Mouse (Mus musculus) ES-Bruce4 (cell line): ENCODE data around the gene Sun5.

Experiments used
- CTCF ChIP-seq: IDR thresholded peaks from one replicate; pipeline ENCODE4 v1.8.1; 2011; ENCODE audit warnings: low read depth, low read length
- POLR2A ChIP-seq: IDR thresholded peaks from one replicate; pipeline ENCODE4 v1.8.1; 2011; ENCODE audit warnings: low read length; ENCODE audit not compliant: insufficient read depth

DNA sequence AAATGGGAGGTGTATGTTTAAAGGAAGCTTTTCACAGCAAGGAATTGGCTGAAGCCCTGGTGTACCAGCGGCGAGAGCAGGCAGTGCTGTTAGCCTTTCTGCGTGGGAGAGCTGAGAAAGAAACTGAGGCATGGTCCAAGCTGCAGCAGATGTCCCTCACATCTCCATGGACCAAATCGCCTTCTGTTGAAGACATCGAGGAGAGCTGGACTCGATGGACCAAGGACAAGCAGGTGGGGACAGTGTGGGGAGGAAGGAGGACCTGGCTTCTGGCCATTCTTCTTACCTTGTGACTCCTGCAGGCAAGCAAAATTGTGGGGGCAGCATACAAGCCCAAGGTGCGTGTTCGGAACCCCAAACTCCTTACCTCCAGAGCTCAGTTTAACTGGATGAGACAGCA lies 28.0 kb downstream of the Sun5 start:
- TF ChIP-seq CTCF (no peak), POLR2A (no peak)
